Mouse (Mus musculus): ENCODE data around the gene Itgb3.
"Not testable (repeated sequence)": the region's sequence is repeated elsewhere in the genome, so short reads cannot be mapped to it uniquely, and the experiment has no call there.

The Itgb3 gene

GRCm38 (mm10) chr11:104607491-104608245 lies at the start of gene Itgb3:
TSS of gene Itgb3 (plus strand) at chr11:104608000.
- peak; percentile 24 to 59 for DNase-seq (ENCODE audit: low spot score in 2 of 2)

GRCm38 (mm10) chr11:104558065-104558464 lies 49.7 kb upstream of the Itgb3 start:
- DNase-seq (ENCODE audit: low spot score in 2 of 2) = no peak

- no peak for DNase-seq (ENCODE audit: low spot score in 2 of 2)
Observed at GRCm38 (mm10) chr11:104558651-104559403, 49.0 kb upstream of the Itgb3 start.

- DNase-seq (ENCODE audit: low spot score in 2 of 2) = no peak
Observed at GRCm38 (mm10) chr11:104560971-104561370, 46.8 kb upstream of the Itgb3 start.

- DNase-seq (ENCODE audit: low spot score in 2 of 2) = no peak
Observed at GRCm38 (mm10) chr11:104563496-104563895, 44.3 kb upstream of the Itgb3 start.

GRCm38 (mm10) chr11:104565172-104565571 lies 42.6 kb upstream of the Itgb3 start:
- no peak for DNase-seq (ENCODE audit: low spot score in 2 of 2)

GRCm38 (mm10) chr11:104566097-104566496 lies 41.7 kb upstream of the Itgb3 start:
- DNase-seq (ENCODE audit: low spot score in 2 of 2) = no peak

GRCm38 (mm10) chr11:104566796-104567195 lies 41.0 kb upstream of the Itgb3 start:
- DNase-seq (ENCODE audit: low spot score in 2 of 2) = no peak

- DNase-seq (ENCODE audit: low spot score in 2 of 2) = no peak
Observed at GRCm38 (mm10) chr11:104567736-104568135, 40.1 kb upstream of the Itgb3 start.

GRCm38 (mm10) chr11:104568326-104568725 lies 39.5 kb upstream of the Itgb3 start:
- DNase-seq (ENCODE audit: low spot score in 2 of 2) = no peak

- not testable (repeated sequence) for DNase-seq (ENCODE audit: low spot score in 2 of 2)
Observed at GRCm38 (mm10) chr11:104570515-104570914, 37.3 kb upstream of the Itgb3 start.

- DNase-seq (ENCODE audit: low spot score in 2 of 2) = not testable (repeated sequence)
Observed at GRCm38 (mm10) chr11:104571373-104571772, 36.4 kb upstream of the Itgb3 start.

GRCm38 (mm10) chr11:104572091-104572490 lies 35.7 kb upstream of the Itgb3 start:
- no peak for DNase-seq (ENCODE audit: low spot score in 2 of 2)

- DNase-seq (ENCODE audit: low spot score in 2 of 2) = no peak
Observed at GRCm38 (mm10) chr11:104572566-104572965, 35.2 kb upstream of the Itgb3 start.

GRCm38 (mm10) chr11:104576772-104577612 lies 30.8 kb upstream of the Itgb3 start:
- DNase-seq (ENCODE audit: low spot score in 2 of 2) = no peak

- no peak for DNase-seq (ENCODE audit: low spot score in 2 of 2)
Observed at GRCm38 (mm10) chr11:104578074-104578473, 29.7 kb upstream of the Itgb3 start.

GRCm38 (mm10) chr11:104579084-104579483 lies 28.7 kb upstream of the Itgb3 start:
- DNase-seq (ENCODE audit: low spot score in 2 of 2) = no peak

- DNase-seq (ENCODE audit: low spot score in 2 of 2) = no peak
Observed at GRCm38 (mm10) chr11:104579575-104579974, 28.2 kb upstream of the Itgb3 start.

- no peak for DNase-seq (ENCODE audit: low spot score in 2 of 2)
Observed at GRCm38 (mm10) chr11:104580091-104580490, 27.7 kb upstream of the Itgb3 start.

- no peak for DNase-seq (ENCODE audit: low spot score in 2 of 2)
Observed at GRCm38 (mm10) chr11:104580606-104581005, 27.2 kb upstream of the Itgb3 start.

- no peak for DNase-seq (ENCODE audit: low spot score in 2 of 2)
Observed at GRCm38 (mm10) chr11:104581446-104582307, 26.1 kb upstream of the Itgb3 start.
